Mouse (Mus musculus) embryonic fibroblast, embryonic 13.5 days (primary cell): Measurements from ENCODE around the gene Zfp605.

Source experiments
- CTCF ChIP-seq: IDR thresholded peaks from 2 replicates; pipeline ENCODE4 v1.5.1; 2011; ENCODE audit warnings: mild to moderate bottlenecking, control low read depth, low read length, moderate library complexity, borderline replicate concordance; ENCODE audit not compliant: insufficient read depth
- POLR2A ChIP-seq: IDR thresholded peaks from 2 replicates; pipeline ENCODE4 v1.6.1; 2011; ENCODE audit warnings: low read depth, mild to moderate bottlenecking, control low read depth, low read length, moderate library complexity

- no peak for TF ChIP-seq CTCF
- no peak for TF ChIP-seq POLR2A
Measured at GRCm38 (mm10) chr5:110091546-110091945, 18.3 kb upstream of the Zfp605 start.
